Mouse (Mus musculus) lung, postnatal 0 days (tissue): Measurements from ENCODE around the gene Cstl1.

Experiments used
- CTCF ChIP-seq: IDR thresholded peaks from 2 replicates; pipeline ENCODE4 v1.5.1; 2016; ENCODE audit warnings: antibody characterized with exemption, mild to moderate bottlenecking
- EP300 ChIP-seq: IDR thresholded peaks from 2 replicates; pipeline ENCODE4 v1.6.1; 2016; ENCODE audit warnings: antibody characterized with exemption, mild to moderate bottlenecking, control low read depth

DNA sequence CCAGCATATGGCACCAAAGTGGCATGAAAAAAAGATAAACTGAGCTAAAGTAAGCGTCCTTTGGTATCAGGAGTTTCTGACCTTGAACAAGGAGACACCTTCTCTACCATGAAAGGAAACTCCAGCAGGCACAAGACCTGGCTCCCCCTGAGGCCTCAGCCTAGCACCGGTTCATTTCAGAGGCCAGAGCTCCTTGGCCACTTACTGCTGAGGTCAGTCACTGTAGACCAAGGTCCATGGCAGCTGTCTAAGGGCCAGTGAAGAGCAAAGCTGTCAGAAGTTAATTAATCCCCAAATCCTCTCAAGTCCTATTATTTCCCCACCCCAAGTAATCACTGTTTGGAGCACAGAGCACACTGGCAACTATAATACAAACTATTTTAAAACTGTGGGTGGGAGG lies 33.1 kb upstream of the Cstl1 start:
- TF ChIP-seq CTCF (no peak), EP300 (no peak)
